Mouse (Mus musculus) G1E (cell line): ENCODE measurements around the gene Zbtb43.

Source experiments
- CTCF ChIP-seq: IDR thresholded peaks from 2 replicates; pipeline ENCODE4 v1.5.1; 2012; ENCODE audit warnings: low read depth, low read length, inconsistent platforms, mixed read lengths
- GATA1 ChIP-seq: IDR thresholded peaks from 2 replicates; pipeline ENCODE4 v1.6.1; 2012; ENCODE audit warnings: borderline replicate concordance, low read length, inconsistent platforms, mixed read lengths
- TAL1 ChIP-seq: conservative IDR thresholded peaks from 2 replicates; pipeline ENCODE4 v1.6.1; 2012; ENCODE audit warnings: low read depth, low read length, inconsistent platforms, mixed read lengths

GRCm38 (mm10) chr2:33442701-33443100 lies 25.7 kb downstream of the Zbtb43 start:
- TF ChIP-seq CTCF (no peak), GATA1 (no peak), TAL1 (no peak)
